Mouse (Mus musculus) intestine, embryonic 16.5 days (tissue): ENCODE results near the gene Hoxb5. TPM values are rescaled to one million over a fixed set of nuclear protein-coding genes. Genes with fewer than 3 reads are reported as not detected.
A peak's percentile ranks its signal among the peaks of the same experiment; 100 is the strongest.

Source experiments
- ATAC-seq: fragments of 200-750 bp; cut with Nextera tagmentation; 2 replicates; pipeline ENCODE4 v1.8.0; 2017; ENCODE audit warnings: moderate TSS enrichment, moderate library complexity
- H3K27ac ChIP-seq: fragments of 300-500 bp; sonication (generic); 2 replicates; pipeline ENCODE4 v1.5.1; 2014; ENCODE audit warnings: mild to moderate bottlenecking, low read length
- H3K27me3 ChIP-seq: fragments of 300-500 bp; sonication (generic); replicated peaks from 2 replicates; pipeline ENCODE4 v1.6.1; 2014; ENCODE audit warnings: low read length, control low read depth, mixed read lengths; ENCODE audit not compliant: control insufficient read depth, insufficient read depth
- H3K36me3 ChIP-seq: fragments of 300-500 bp; sonication (generic); 2 replicates; pipeline ENCODE4 v1.6.1; 2014; ENCODE audit warnings: low read length, control low read depth; ENCODE audit not compliant: control insufficient read depth, insufficient read depth
- H3K4me1 ChIP-seq: fragments of 300-500 bp; sonication (generic); 2 replicates; pipeline ENCODE4 v1.6.1; 2014; ENCODE audit warnings: low read length, control low read depth, mixed read lengths; ENCODE audit not compliant: control insufficient read depth, insufficient read depth
- H3K4me2 ChIP-seq: fragments of 300-500 bp; sonication (generic); 2 replicates; pipeline ENCODE4 v1.6.1; 2014; ENCODE audit warnings: low read depth, low read length, control low read depth
- H3K4me3 ChIP-seq: fragments of 300-500 bp; sonication (generic); 2 replicates; pipeline ENCODE4 v1.5.1; 2014; ENCODE audit warnings: mild to moderate bottlenecking, low read length
- H3K9ac ChIP-seq: fragments of 300-500 bp; sonication (generic); 2 replicates; pipeline ENCODE4 v1.6.1; 2014; ENCODE audit warnings: low read depth, low read length
- H3K9me3 ChIP-seq: fragments of 300-500 bp; sonication (generic); 2 replicates; pipeline ENCODE4 v1.6.1; 2016; ENCODE audit warnings: low read length, control low read depth; ENCODE audit not compliant: control insufficient read depth
- WGBS: fragments of 180-500 bp; shearing (Covaris S2); extraction: QIAGEN DNeasy Blood & Tissue Kit; methylation state at CpG from one replicate; pipeline ENCODE4 v1.1.7; 2014; 5-methylcytosine and 5-hydroxymethylcytosine counted together
- polyA plus RNA-seq: library from polyadenylated mRNA; unstranded; fragments of >200 nt; fragmentation: Nextera tagmentation; extraction: Ambion mirVana; gene quantifications from 2 replicates; pipeline ENCODE4 v1.2.1, GENCODE M21; 2015

Gene Hoxb5
- polyA plus RNA-seq, 1 experiment from 2014 or later = 28.7 TPM

DNA sequence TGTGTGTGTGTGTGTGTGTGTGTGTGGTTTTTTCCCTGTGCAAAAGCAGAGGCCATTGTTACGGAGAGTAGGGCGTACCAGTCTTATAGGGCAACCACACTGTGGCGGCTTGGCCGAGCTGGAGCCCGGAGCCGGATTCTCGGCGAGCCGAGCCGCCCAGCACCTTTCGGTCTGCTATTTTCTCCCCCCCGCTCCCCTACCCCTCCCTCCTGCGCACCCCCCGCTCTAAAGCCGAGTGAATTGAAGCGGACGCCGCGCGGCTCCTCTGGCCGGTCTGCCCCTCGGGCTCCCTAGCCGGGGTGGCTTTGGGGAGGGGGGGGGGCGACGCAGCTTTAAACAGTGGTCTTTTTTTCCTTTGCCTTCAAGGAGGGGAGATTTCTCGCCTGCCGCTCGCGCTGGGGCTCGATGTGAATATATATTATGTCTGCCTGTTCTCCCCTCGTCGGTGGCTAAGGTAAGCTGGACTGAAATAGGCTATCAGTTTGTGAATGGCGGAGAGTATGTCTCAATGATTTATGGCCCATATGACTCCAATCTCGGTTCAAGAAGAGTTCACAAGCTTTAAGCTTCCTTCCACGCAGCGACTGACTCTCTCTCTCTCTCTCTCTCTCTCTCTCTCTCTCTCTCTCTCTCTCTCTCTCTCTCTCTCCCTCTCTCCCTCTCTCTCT is 37.7 kb downstream of the Hoxb5 start:
- peaks cover 6% of the 10 kb centered on the region; the same call in 1 of the 2 replicates for H3K27me3 ChIP-seq
- WGBS = 0% methylated on average over 35 of the region's 36 CpGs
- H3K9me3 ChIP-seq = no peaks in the 10 kb centered on the region
- peak; percentile 81 for ATAC-seq
- H3K36me3 ChIP-seq = no peaks in the 10 kb centered on the region
- H3K9ac ChIP-seq = peak overlapping the region; percentile 81
- peak overlapping the region; percentile 93 for H3K4me2 ChIP-seq
- peaks cover 54% of the 10 kb centered on the region for H3K4me1 ChIP-seq
- H3K4me3 ChIP-seq = peak overlapping the region; percentile 53
- H3K27ac ChIP-seq = peak overlapping the region; percentile 92

DNA sequence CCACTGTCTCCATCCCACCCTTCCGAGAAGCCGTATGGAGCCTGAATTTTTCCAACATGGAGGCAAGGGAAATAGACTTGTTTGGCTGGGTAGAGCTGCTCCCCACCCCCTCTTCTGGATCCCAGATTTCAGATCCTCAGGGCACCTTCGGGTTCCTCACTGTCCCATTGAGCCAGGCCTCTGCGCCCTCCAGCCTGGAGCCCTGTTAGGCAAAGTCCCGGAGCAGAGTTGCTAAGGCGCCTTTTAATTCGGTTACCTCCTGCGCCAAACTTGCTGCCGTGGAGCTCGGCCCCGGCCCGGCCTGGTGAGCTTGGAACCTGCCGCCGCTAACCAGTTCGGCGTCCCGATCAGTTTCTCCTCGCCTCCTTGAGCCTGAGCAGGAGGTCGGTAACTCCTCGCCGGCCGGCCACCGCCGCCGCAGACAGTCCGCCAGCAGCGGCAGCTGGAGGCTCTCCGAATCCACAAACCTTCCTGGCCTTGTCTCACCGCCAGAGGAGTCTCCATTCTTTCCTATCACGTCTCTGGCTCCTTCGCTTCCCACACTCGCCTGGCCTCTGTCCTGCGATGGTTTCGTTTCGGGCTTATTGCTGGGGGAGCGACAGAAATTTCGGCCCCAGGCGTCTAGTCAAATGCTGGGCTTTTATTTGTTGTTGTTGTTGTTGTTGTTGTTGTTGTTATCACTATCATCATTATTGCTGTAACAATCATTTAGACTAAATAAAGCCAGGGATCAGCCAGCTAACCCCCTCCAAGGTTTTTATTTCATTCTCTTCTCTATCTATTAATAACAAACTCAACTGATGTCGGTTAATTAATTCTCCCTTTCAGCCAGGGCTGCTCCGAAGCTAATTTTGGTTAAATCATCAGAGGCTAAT is 38.8 kb downstream of the Hoxb5 start:
- Histone ChIP-seq H3K4me1 (peaks cover 54% of the 10 kb centered on the region), H3K9me3 (no peaks in the 10 kb centered on the region), H3K27me3 (peaks cover 11% of the 10 kb centered on the region; the same call in 1 of the 2 replicates), H3K4me3 (peak overlapping the region; percentile 53), H3K4me2 (peak overlapping the region; percentile 93), H3K27ac (peak overlapping the region; percentile 92), H3K9ac (peak overlapping the region; percentile 86), H3K36me3 (no peaks in the 10 kb centered on the region)
- WGBS = 3% methylated on average over 40 of the region's 40 CpGs
- no peak for ATAC-seq

DNA sequence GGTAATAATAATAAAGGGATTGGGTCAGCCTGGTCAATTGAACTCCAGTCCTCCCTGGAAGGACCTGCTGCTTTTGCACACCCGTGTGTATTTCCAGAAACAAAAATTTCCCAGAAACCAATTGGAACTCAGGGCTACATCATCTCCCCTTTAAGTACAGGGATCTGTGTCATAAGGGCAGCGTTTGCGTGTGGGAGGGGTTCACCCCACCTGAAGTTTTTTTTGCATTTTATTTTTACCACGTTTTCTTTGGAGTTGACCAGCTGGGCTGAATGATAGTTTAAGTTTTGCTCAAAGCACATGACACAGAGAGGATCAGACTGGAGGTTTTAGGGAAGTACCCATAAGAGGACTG is 39.4 kb downstream of the Hoxb5 start:
- no peaks in the 10 kb centered on the region for H3K36me3 ChIP-seq
- peaks cover 11% of the 10 kb centered on the region; the same call in 1 of the 2 replicates for H3K27me3 ChIP-seq
- peak overlapping the region; percentile 53 for H3K4me3 ChIP-seq
- H3K9me3 ChIP-seq = no peaks in the 10 kb centered on the region
- WGBS = 24% methylated on average over 4 of the region's 4 CpGs
- peak overlapping the region; percentile 92 for H3K27ac ChIP-seq
- peak overlapping the region; percentile 93 for H3K4me2 ChIP-seq
- no peak for ATAC-seq
- peaks cover 52% of the 10 kb centered on the region for H3K4me1 ChIP-seq
- peak overlapping the region; percentile 86 for H3K9ac ChIP-seq

DNA sequence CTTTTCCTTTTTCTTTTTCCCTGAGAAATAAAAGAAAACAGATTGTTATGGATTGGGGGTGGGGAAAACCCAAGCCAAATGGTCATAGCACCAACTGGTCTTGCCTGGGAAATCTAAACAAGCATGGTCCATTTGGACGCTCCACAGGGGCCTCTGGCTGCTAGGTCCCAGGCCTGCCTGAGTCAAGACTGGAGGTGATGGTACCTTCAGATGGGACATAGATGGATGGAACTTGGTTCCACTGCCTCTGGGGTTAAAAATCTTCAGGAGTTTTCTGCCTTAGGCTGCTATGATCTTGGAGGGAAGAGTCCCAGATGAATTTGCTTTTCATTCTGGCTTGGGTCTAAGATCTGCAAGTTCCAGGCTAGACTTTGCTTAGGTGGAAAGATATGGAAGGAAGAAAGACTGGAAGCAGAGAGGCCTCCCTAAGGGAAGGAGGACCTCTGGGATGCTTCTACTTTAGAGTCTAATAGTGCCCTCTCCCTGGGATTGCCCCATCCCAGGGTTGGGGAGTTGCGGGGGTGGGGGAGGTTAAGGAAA is 40.1 kb downstream of the Hoxb5 start:
- Histone ChIP-seq H3K4me1 (peaks cover 55% of the 10 kb centered on the region), H3K4me3 (0 out of 2 replicates have a peak overlapping the region, but pooled peaks have one; percentile 20), H3K27me3 (peaks cover 11% of the 10 kb centered on the region; the same call in 1 of the 2 replicates), H3K9ac (peak overlapping the region; percentile 71), H3K27ac (peak overlapping the region; percentile 55), H3K9me3 (no peaks in the 10 kb centered on the region), H3K4me2 (peak overlapping the region; percentile 93), H3K36me3 (no peaks in the 10 kb centered on the region)
- 38% methylated on average over 2 of the region's 2 CpGs for WGBS
- no peak for ATAC-seq

DNA sequence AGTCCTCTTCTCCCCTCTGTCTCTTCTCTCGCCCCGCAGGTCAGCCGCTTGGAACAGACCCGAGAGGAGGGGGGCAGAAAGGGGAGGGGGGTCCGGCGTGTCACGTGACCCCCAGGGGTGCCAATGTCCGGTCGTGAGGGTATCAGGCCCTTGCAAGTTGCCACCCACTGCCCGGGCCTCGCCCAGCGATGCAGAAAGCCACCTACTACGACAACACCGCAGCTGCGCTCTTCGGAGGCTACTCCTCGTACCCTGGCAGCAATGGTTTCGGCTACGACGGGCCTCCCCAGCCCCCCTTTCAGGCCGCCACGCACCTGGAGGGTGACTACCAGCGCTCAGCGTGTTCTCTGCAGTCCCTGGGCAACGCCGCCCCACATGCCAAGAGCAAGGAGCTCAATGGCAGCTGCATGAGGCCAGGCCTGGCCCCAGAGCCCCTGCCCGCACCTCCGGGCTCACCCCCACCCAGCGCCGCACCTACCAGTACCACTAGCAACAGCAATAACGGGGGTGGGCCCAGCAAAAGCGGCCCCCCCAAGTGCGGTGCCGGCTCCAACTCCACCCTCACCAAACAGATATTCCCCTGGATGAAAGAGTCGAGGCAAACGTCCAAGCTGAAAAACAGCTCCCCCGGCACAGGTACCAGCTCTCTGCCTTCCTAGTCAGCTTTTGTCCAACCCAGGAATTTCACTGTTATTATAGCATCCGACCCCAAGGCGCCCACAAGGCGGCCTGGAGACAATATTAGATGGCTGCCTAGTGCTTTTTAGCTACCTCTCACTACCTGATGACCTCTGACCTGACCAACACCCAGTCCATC is 41.1 kb downstream of the Hoxb5 start:
- 29% methylated on average over 40 of the region's 40 CpGs for WGBS
- peaks cover 50% of the 10 kb centered on the region for H3K4me1 ChIP-seq
- peak overlapping the region; percentile 20; the same call in 1 of the 2 replicates for H3K4me3 ChIP-seq
- no peaks in the 10 kb centered on the region for H3K9me3 ChIP-seq
- ATAC-seq = no peak
- peak overlapping the region; percentile 84 for H3K27ac ChIP-seq
- peak overlapping the region; percentile 71 for H3K9ac ChIP-seq
- peaks cover 11% of the 10 kb centered on the region; the same call in 1 of the 2 replicates for H3K27me3 ChIP-seq
- H3K36me3 ChIP-seq = no peaks in the 10 kb centered on the region
- H3K4me2 ChIP-seq = peak overlapping the region; percentile 93

DNA sequence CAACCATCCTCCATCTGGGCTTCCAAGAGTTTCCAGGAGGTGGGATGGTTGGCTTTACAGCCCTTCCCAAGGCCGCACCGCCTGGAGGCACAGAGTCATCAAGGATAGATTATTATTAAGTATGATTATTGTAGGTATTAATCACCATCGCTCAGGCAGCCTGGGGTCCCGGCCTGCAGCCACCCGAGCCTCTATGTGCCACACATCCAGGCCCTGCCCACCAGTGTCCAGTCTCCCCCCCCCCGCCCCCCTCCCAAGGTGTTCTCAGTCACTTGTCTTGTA is 41.7 kb downstream of the Hoxb5 start:
- WGBS = 35% methylated on average over 6 of the region's 6 CpGs
- H3K4me2 ChIP-seq = peak overlapping the region; percentile 93
- peaks cover 11% of the 10 kb centered on the region; the same call in 1 of the 2 replicates for H3K27me3 ChIP-seq
- peak overlapping the region; percentile 71 for H3K9ac ChIP-seq
- H3K4me1 ChIP-seq = peaks cover 46% of the 10 kb centered on the region
- ATAC-seq = no peak
- no peaks in the 10 kb centered on the region for H3K36me3 ChIP-seq
- no peaks in the 10 kb centered on the region for H3K9me3 ChIP-seq
- H3K27ac ChIP-seq = peak overlapping the region; percentile 84
- H3K4me3 ChIP-seq = peak overlapping the region; percentile 40

DNA sequence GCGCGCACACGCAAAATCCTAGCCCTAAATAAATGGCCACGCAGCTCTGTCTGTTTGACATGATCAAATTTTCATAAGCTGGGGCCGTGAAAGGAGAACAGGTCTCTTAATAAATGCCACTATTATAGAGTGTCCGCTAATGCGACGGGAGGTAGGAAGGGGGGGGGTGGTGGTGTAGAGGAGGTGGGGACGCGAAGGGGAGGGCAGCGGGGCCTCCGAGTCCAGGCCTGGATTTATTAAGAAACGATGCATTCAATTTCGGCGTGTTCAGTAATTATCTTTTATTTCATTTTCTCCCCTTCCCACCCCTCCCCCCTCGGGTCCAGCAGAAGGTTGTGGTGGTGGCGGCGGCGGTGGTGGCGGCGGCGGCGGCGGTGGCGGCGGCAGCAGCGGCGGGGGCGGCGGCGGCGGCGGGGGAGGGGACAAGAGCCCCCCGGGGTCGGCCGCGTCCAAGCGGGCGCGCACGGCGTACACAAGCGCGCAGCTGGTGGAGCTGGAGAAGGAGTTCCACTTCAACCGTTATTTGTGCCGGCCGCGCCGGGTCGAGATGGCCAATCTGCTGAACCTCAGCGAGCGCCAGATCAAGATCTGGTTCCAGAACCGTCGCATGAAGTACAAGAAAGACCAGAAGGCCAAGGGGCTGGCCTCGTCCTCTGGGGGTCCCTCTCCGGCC is 42.2 kb downstream of the Hoxb5 start:
- peaks cover 11% of the 10 kb centered on the region; the same call in 1 of the 2 replicates for H3K27me3 ChIP-seq
- peak overlapping the region; percentile 84 for H3K27ac ChIP-seq
- WGBS = 12% methylated on average over 39 of the region's 56 CpGs
- H3K9me3 ChIP-seq = no peaks in the 10 kb centered on the region
- H3K4me1 ChIP-seq = peaks cover 46% of the 10 kb centered on the region
- peak overlapping the region; percentile 40 for H3K4me3 ChIP-seq
- no peak for ATAC-seq
- peak overlapping the region; percentile 71 for H3K9ac ChIP-seq
- H3K4me2 ChIP-seq = peak overlapping the region; percentile 93
- H3K36me3 ChIP-seq = no peaks in the 10 kb centered on the region

DNA sequence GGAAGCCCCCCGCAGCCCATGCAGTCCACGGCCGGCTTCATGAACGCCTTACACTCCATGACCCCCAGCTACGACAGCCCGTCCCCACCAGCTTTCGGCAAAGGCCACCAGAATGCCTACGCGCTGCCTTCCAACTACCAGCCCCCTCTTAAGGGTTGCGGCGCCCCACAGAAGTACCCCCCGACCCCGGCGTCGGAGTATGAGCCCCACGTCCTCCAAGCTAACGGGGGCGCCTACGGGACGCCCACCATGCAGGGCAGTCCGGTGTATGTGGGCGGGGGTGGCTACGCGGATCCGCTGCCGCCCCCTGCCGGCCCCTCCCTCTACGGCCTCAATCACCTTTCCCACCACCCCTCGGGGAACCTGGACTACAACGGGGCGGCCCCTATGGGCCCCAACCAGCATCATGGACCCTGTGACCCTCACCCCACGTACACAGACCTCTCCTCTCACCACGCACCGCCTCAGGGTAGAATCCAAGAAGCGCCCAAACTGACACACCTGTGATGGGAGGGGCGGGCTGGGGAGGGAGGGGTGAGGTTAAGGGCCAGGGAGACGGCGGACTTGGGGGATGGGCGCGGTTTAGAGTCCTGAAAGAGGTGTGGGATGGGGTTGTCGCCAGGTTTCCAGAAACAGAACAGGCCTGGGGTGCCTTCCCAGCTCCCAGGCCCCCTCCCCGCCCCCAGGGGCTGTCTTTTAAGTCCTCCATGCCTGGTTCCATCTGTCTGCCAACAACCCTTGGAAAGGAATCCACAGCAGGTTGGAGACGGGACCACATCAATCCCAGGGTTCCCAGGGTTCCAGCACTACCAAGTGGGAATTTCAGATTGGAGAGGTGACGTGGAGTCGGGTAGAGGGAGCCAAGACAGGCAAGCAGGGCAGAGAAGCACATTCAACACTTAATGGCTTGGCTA is 43.0 kb downstream of the Hoxb5 start:
- 16% methylated on average over 45 of the region's 45 CpGs for WGBS
- Histone ChIP-seq H3K36me3 (no peaks in the 10 kb centered on the region), H3K4me2 (peak overlapping the region; percentile 93), H3K27ac (peak overlapping the region; percentile 84), H3K9ac (peak overlapping the region; percentile 71), H3K4me3 (peak overlapping the region; percentile 40), H3K9me3 (no peaks in the 10 kb centered on the region), H3K4me1 (peaks cover 51% of the 10 kb centered on the region), H3K27me3 (peaks cover 11% of the 10 kb centered on the region; the same call in 1 of the 2 replicates)
- no peak for ATAC-seq
